Mouse (Mus musculus): ENCODE results near the gene Arl10. TPM values are rescaled to one million over a fixed set of nuclear protein-coding genes. Genes with fewer than 3 reads are reported as not detected.

Arl10 gene
- polyA plus RNA-seq, 1 experiment from 2014 or later, result 30.9 TPM

GRCm38 (mm10) chr13:54565594-54566345 is 9.0 kb upstream of the Arl10 start:
- 50% methylated on average over 8 of the region's 8 CpGs for WGBS
- Histone ChIP-seq H3K9ac (no peak overlapping the region; the same call in 1 of the 2 replicates), H3K4me1 (peaks cover 15% of the 10 kb centered on the region), H3K27ac (peak overlapping the region; percentile 26; the same call in 1 of the 2 replicates), H3K36me3 (peaks cover 11% of the 10 kb centered on the region), H3K4me3 (peak overlapping the region; percentile 98), H3K4me2 (peak overlapping the region; percentile 71), H3K9me3 (no peaks in the 10 kb centered on the region), H3K27me3 (no peaks in the 10 kb centered on the region)
- ATAC-seq (ENCODE audit: borderline replicate concordance, extremely low read depth, low FRiP score, low TSS enrichment), result peak; percentile 60

- Histone ChIP-seq H3K36me3 (no peaks in the 10 kb centered on the region), H3K27me3 (no peaks in the 10 kb centered on the region), H3K9ac (no peak overlapping the region), H3K9me3 (no peaks in the 10 kb centered on the region), H3K27ac (no peak overlapping the region), H3K4me1 (peaks cover 15% of the 10 kb centered on the region), H3K4me3 (no peak overlapping the region), H3K4me2 (no peak overlapping the region)
- ATAC-seq (ENCODE audit: borderline replicate concordance, extremely low read depth, low FRiP score, low TSS enrichment), result no peak
- 32% methylated on average over 5 of the region's 5 CpGs for WGBS
Observed at GRCm38 (mm10) chr13:54568380-54568779, 6.4 kb upstream of the Arl10 start.

GRCm38 (mm10) chr13:54569282-54569681 is 5.5 kb upstream of the Arl10 start:
- no peak overlapping the region for H3K4me2 ChIP-seq
- no peak overlapping the region for H3K9ac ChIP-seq
- H3K4me1 ChIP-seq, result peaks cover 9% of the 10 kb centered on the region
- WGBS, result 32% methylated on average over 1 of the region's 1 CpGs
- H3K36me3 ChIP-seq, result no peaks in the 10 kb centered on the region
- ATAC-seq (ENCODE audit: borderline replicate concordance, extremely low read depth, low FRiP score, low TSS enrichment), result no peak
- no peak overlapping the region for H3K27ac ChIP-seq
- H3K27me3 ChIP-seq, result no peaks in the 10 kb centered on the region
- H3K4me3 ChIP-seq, result no peak overlapping the region
- no peaks in the 10 kb centered on the region for H3K9me3 ChIP-seq

DNA sequence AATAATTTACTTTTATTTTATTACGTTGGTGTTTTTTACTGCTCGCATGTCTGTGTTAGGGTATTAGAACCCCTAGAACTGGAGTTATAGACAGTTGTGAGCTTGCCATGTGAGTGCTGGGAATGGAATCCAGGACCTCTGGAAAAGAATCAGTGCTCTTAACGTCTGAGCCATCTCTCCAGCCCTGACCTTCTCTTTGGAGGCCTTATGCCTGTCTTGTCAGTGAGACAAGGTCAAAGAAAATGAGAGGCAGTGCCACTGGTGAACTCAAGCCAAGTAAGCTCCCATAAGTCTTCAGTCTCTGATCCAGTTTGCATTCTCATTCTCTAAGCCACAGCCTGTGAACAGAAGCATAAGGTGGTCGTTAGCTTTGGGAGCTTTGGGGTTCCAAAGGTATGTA is 4.1 kb upstream of the Arl10 start:
- Histone ChIP-seq H3K27me3 (no peaks in the 10 kb centered on the region), H3K9ac (no peak overlapping the region), H3K4me3 (no peak overlapping the region), H3K9me3 (no peaks in the 10 kb centered on the region), H3K36me3 (no peaks in the 10 kb centered on the region), H3K27ac (no peak overlapping the region), H3K4me2 (no peak overlapping the region), H3K4me1 (peaks cover 8% of the 10 kb centered on the region)
- ATAC-seq (ENCODE audit: borderline replicate concordance, extremely low read depth, low FRiP score, low TSS enrichment), result no peak
- 68% methylated on average over 4 of the region's 4 CpGs for WGBS

DNA sequence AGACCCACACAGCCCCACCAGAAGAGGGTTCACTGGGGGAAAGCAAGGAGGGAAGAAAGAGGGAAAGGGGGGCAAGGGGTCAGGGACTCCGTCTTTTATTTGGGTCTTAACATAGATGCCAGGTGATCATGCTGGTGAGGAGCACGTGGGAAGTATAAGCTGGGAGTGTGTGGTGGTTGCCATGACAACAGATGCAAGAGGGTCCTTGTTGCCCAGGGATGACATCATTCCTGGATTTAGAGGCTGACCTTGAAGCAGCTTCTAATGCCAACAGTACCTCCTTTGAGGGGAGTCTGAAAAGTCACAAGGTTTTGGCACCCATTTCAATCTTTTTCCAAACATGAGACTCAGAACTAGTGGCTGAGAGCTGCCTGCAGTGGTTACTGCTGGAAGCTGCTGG is 3.2 kb upstream of the Arl10 start:
- 21% methylated on average over 2 of the region's 2 CpGs for WGBS
- no peak overlapping the region for H3K4me2 ChIP-seq
- H3K9ac ChIP-seq, result no peak overlapping the region
- H3K4me3 ChIP-seq, result no peak overlapping the region
- H3K27me3 ChIP-seq, result no peaks in the 10 kb centered on the region
- H3K4me1 ChIP-seq, result peaks cover 12% of the 10 kb centered on the region
- ATAC-seq (ENCODE audit: borderline replicate concordance, extremely low read depth, low FRiP score, low TSS enrichment), result no peak
- H3K9me3 ChIP-seq, result no peaks in the 10 kb centered on the region
- H3K36me3 ChIP-seq, result no peaks in the 10 kb centered on the region
- H3K27ac ChIP-seq, result no peak overlapping the region

- H3K27ac ChIP-seq, result no peak overlapping the region
- H3K36me3 ChIP-seq, result 0 out of 2 replicates have a peak, but pooled peaks cover 7% of the 10 kb centered on the region
- H3K9me3 ChIP-seq, result no peaks in the 10 kb centered on the region
- WGBS, result 79% methylated on average over 4 of the region's 4 CpGs
- no peaks in the 10 kb centered on the region for H3K27me3 ChIP-seq
- no peak overlapping the region for H3K4me2 ChIP-seq
- ATAC-seq (ENCODE audit: borderline replicate concordance, extremely low read depth, low FRiP score, low TSS enrichment), result no peak
- H3K4me3 ChIP-seq, result no peak overlapping the region
- peaks cover 14% of the 10 kb centered on the region for H3K4me1 ChIP-seq
- no peak overlapping the region for H3K9ac ChIP-seq
Observed at GRCm38 (mm10) chr13:54572621-54573020, 2.2 kb upstream of the Arl10 start.

GRCm38 (mm10) chr13:54575489-54575888 is 674 bp downstream of the Arl10 start:
- 2% methylated on average over 19 of the region's 19 CpGs for WGBS
- Histone ChIP-seq H3K9me3 (no peaks in the 10 kb centered on the region), H3K27me3 (no peaks in the 10 kb centered on the region), H3K9ac (peak overlapping the region; percentile 74), H3K27ac (peak overlapping the region; percentile 79), H3K36me3 (peaks cover 28% of the 10 kb centered on the region), H3K4me1 (peaks cover 14% of the 10 kb centered on the region), H3K4me3 (peak overlapping the region; percentile 78), H3K4me2 (peak overlapping the region; percentile 68)
- no peak; the same call in 1 of the 2 replicates for ATAC-seq (ENCODE audit: borderline replicate concordance, extremely low read depth, low FRiP score, low TSS enrichment)

DNA sequence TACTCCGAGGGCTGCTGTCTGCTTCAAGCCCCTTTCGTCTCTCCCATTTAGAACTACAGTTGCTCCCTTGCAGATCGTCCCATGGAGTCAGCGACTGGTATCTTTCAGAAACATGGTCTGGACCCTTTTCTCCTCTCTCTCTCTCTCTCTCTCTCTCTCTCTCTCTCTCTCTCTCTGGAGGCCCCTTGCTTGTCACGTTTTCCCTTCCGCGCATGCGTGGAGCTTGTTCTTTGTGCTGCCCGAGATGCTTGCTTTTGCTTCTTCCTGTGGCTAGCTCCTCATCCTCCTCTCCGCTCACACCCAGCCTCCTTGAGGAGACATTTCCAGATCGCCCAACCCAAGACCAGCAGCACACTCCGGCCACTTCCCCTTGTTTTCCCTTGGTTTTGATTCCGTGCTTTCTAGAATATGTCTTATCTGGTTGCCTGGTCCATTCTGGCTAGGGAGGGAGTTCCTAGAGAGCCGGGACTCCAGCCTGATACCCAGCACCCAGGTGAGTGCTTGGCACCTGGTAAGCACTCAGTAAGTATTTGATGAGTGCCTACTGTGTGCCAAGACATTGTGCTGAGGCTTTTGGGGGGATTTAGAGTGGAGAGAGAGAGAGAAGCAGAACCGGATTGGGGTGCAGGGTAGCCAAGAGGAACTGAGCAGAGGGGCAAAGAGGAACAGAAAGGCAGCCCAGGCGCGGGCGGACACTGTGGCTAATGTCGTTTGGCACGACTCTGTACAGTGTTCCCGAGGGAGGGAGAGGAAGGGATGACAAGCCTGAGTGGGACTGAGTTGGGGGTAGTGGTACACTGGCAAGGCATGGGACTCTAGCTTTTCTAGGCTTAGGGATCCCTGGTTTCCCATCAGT is 3.1 kb downstream of the Arl10 start:
- Histone ChIP-seq H3K4me3 (no peak overlapping the region), H3K4me1 (peaks cover 23% of the 10 kb centered on the region)

GRCm38 (mm10) chr13:54581385-54581784 is 6.6 kb downstream of the Arl10 start:
- no peaks in the 10 kb centered on the region for H3K27me3 ChIP-seq
- H3K4me3 ChIP-seq, result no peak overlapping the region
- no peak overlapping the region for H3K4me2 ChIP-seq
- peaks cover 13% of the 10 kb centered on the region; the same call in 1 of the 2 replicates for H3K4me1 ChIP-seq
- H3K9ac ChIP-seq, result no peak overlapping the region
- no peaks in the 10 kb centered on the region for H3K9me3 ChIP-seq
- no peak overlapping the region; the same call in 1 of the 2 replicates for H3K27ac ChIP-seq
- 50% methylated on average over 2 of the region's 2 CpGs for WGBS
- peaks cover 70% of the 10 kb centered on the region for H3K36me3 ChIP-seq
- ATAC-seq (ENCODE audit: borderline replicate concordance, extremely low read depth, low FRiP score, low TSS enrichment), result no peak

More for the DNA sequence above, 3.1 kb downstream of the Arl10 start:
- peaks cover 36% of the 10 kb centered on the region for H3K36me3 ChIP-seq
- H3K9ac ChIP-seq, result no peak overlapping the region
- ATAC-seq (ENCODE audit: borderline replicate concordance, extremely low read depth, low FRiP score, low TSS enrichment), result no peak
- 78% methylated on average over 21 of the region's 21 CpGs for WGBS
- H3K9me3 ChIP-seq, result no peaks in the 10 kb centered on the region
- H3K27ac ChIP-seq, result no peak overlapping the region
- no peak overlapping the region for H3K4me2 ChIP-seq
- H3K27me3 ChIP-seq, result no peaks in the 10 kb centered on the region

DNA sequence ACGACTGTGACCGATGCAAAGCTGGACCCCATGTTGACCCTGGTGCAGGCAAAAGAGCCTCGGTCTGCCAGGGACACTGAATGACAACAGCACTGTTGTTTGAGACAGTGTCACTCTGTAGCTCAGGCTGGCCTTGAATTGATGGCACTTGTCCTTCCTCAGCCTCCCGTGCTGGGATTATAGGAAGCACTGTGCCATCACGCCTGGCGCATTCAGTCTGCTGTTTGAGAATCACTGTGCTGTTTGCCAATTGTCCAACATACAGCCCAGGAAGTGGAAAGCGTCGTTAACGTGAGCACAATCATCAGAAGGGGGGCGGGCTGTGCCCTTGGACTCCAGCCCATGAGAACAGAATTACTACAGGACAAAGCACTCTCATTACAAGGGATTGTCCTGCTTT is 7.3 kb downstream of the Arl10 start:
- Histone ChIP-seq H3K27ac (peak overlapping the region; percentile 31; the same call in 1 of the 2 replicates), H3K27me3 (no peaks in the 10 kb centered on the region), H3K4me2 (no peak overlapping the region), H3K9me3 (no peaks in the 10 kb centered on the region), H3K36me3 (peaks cover 69% of the 10 kb centered on the region), H3K4me3 (no peak overlapping the region), H3K9ac (no peak overlapping the region), H3K4me1 (peaks cover 9% of the 10 kb centered on the region; the same call in 1 of the 2 replicates)
- WGBS, result 64% methylated on average over 10 of the region's 10 CpGs
- ATAC-seq (ENCODE audit: borderline replicate concordance, extremely low read depth, low FRiP score, low TSS enrichment), result no peak

- peaks cover 69% of the 10 kb centered on the region for H3K36me3 ChIP-seq
- no peak overlapping the region for H3K4me2 ChIP-seq
- ATAC-seq (ENCODE audit: borderline replicate concordance, extremely low read depth, low FRiP score, low TSS enrichment), result no peak
- H3K4me1 ChIP-seq, result 0 out of 2 replicates have a peak, but pooled peaks cover 9% of the 10 kb centered on the region
- WGBS, result 84% methylated on average over 5 of the region's 5 CpGs
- H3K4me3 ChIP-seq, result no peak overlapping the region
- H3K9ac ChIP-seq, result no peak overlapping the region
- no peaks in the 10 kb centered on the region for H3K9me3 ChIP-seq
- H3K27me3 ChIP-seq, result no peaks in the 10 kb centered on the region
- no peak overlapping the region for H3K27ac ChIP-seq
Observed at GRCm38 (mm10) chr13:54582860-54583259, 8.0 kb downstream of the Arl10 start.

GRCm38 (mm10) chr13:54585831-54586230 is 11.0 kb downstream of the Arl10 start:
- Histone ChIP-seq H3K36me3 (peaks cover 45% of the 10 kb centered on the region), H3K4me1 (peaks cover 14% of the 10 kb centered on the region), H3K27me3 (no peaks in the 10 kb centered on the region), H3K4me2 (no peak overlapping the region), H3K4me3 (no peak overlapping the region), H3K27ac (no peak overlapping the region), H3K9me3 (no peaks in the 10 kb centered on the region), H3K9ac (no peak overlapping the region)
- ATAC-seq (ENCODE audit: borderline replicate concordance, extremely low read depth, low FRiP score, low TSS enrichment), result no peak
- WGBS, result 77% methylated on average over 11 of the region's 11 CpGs
